Mouse (Mus musculus) embryonic fibroblast, embryonic 13.5 days (primary cell): ENCODE results near the gene Srgn. TPM values are rescaled to one million over a fixed set of nuclear protein-coding genes. Genes with fewer than 3 reads are reported as not detected.

ENCODE experiments used
- H3K27ac ChIP-seq: 2 replicates; pipeline ENCODE4 v1.5.1; 2012; ENCODE audit warnings: low read length, control low read depth, inconsistent platforms; ENCODE audit not compliant: insufficient read depth
- H3K4me1 ChIP-seq: 2 replicates; pipeline ENCODE4 v1.6.1; 2011; ENCODE audit warnings: low read length; ENCODE audit not compliant: control insufficient read depth, insufficient read depth
- H3K4me3 ChIP-seq: 2 replicates; pipeline ENCODE4 v1.5.1; 2011; ENCODE audit warnings: mild to moderate bottlenecking, control low read depth, low read length; ENCODE audit not compliant: insufficient read depth
- CTCF ChIP-seq: IDR thresholded peaks from 2 replicates; pipeline ENCODE4 v1.5.1; 2011; ENCODE audit warnings: mild to moderate bottlenecking, control low read depth, low read length, moderate library complexity, borderline replicate concordance; ENCODE audit not compliant: insufficient read depth
- POLR2A ChIP-seq: IDR thresholded peaks from 2 replicates; pipeline ENCODE4 v1.6.1; 2011; ENCODE audit warnings: low read depth, mild to moderate bottlenecking, control low read depth, low read length, moderate library complexity
- polyA plus RNA-seq: library from polyadenylated mRNA; stranded (reverse); fragments of >200 nt; gene quantifications from 2 replicates; pipeline ENCODE4 v1.2.4, GENCODE M21; 2011; ENCODE audit warnings: low read depth; ENCODE audit not compliant: missing spikeins, insufficient read length

Gene Srgn
- polyA plus RNA-seq, 1 experiment: 1.9 TPM

GRCm38 (mm10) chr10:62521763-62522162 lies 5.5 kb downstream of the Srgn start:
- Histone ChIP-seq H3K4me1 (no peaks in the 10 kb centered on the region), H3K4me3 (no peak overlapping the region), H3K27ac (no peak overlapping the region)
- TF ChIP-seq CTCF: no peak
- no peak for TF ChIP-seq POLR2A

DNA sequence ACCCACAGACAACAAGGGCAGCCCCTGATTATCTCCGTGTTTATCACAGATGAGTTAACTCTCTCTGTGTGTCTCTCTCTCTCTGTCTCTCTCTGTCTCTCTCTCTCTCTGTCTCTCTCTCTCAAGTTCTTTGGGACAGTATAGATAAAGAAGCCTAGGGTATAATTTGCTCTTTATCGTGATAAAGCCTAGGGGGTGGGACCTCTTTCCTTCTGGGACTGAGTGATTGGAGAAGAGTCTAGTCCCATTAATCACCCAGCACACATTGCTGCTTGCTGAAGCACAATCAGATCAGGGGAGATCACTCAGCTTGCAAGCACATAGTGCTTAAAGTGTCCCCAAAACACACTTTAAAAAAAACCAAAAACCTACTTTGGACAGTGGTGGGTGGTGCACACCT lies 6.3 kb downstream of the Srgn start:
- no peak for TF ChIP-seq POLR2A
- no peaks in the 10 kb centered on the region for H3K4me1 ChIP-seq

GRCm38 (mm10) chr10:62517511-62517910 lies 9.7 kb downstream of the Srgn start:
- TF ChIP-seq POLR2A (no peak), CTCF (no peak)
- H3K4me1 ChIP-seq: no peaks in the 10 kb centered on the region

More for the DNA sequence above, 6.3 kb downstream of the Srgn start:
- H3K4me3 ChIP-seq: no peak overlapping the region
- H3K27ac ChIP-seq: no peak overlapping the region

DNA sequence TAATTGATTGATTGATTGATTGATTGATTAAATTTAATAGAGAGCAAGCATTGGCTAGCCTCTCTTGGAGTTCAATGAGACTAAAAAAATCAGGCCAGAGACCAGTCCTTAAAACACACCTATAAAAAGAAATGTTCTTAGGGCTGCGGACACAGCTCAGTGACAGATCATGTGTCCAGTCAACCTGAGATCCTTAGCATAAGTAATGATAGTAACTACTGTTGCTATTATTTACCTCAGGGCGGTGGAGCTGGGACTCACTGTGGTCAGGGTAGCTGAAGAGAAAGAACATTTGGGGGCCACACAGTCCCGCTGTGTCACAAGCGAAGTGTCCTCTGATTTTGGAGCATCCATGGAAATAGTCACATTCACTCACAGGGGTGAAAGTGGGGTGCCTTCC lies 14.4 kb downstream of the Srgn start:
- TF ChIP-seq CTCF (no peak), POLR2A (no peak)
- no peaks in the 10 kb centered on the region for H3K4me1 ChIP-seq
- H3K4me3 ChIP-seq: no peak overlapping the region
- H3K27ac ChIP-seq: no peak overlapping the region

More at GRCm38 (mm10) chr10:62517511-62517910, 9.7 kb downstream of the Srgn start:
- Histone ChIP-seq H3K4me3 (no peak overlapping the region), H3K27ac (no peak overlapping the region)

- TF ChIP-seq POLR2A (no peak), CTCF (no peak)
- no peak overlapping the region for H3K4me3 ChIP-seq
- H3K27ac ChIP-seq: no peak overlapping the region
- H3K4me1 ChIP-seq: no peaks in the 10 kb centered on the region
Measured at GRCm38 (mm10) chr10:62511528-62511927, 15.7 kb downstream of the Srgn start.

DNA sequence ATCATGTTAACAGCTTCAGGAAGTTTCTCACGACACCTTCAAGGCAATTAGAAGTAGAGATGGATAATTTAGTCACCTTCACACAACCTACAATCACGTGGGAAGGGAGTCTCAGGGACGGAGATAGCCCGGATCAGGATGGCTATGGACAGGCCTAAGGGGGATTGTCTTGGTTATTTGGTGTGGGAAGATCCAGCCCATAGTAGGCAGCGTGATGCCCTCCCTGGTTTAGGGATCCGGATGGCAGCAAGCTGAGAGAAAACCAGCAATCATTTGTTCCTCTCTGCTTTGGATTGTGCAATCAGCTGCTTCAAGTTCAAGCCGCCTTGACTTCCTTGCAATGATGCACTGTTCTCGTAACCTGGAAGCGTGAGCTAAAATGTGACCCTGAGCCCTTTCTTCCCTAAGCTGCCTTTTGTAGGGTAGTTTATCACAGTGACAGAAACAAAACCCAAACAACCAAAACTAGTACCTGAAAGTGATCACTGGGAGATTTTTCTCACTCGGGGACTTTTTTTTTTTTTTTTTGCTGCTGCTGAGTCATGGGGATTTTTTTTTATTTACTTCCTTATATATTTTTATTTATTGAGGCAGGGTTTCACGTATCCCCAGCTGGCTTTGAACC lies 18.1 kb downstream of the Srgn start:
- H3K4me1 ChIP-seq: no peaks in the 10 kb centered on the region
- H3K4me3 ChIP-seq: no peak overlapping the region
- TF ChIP-seq POLR2A (no peak), CTCF (no peak)
- H3K27ac ChIP-seq: no peak overlapping the region

DNA sequence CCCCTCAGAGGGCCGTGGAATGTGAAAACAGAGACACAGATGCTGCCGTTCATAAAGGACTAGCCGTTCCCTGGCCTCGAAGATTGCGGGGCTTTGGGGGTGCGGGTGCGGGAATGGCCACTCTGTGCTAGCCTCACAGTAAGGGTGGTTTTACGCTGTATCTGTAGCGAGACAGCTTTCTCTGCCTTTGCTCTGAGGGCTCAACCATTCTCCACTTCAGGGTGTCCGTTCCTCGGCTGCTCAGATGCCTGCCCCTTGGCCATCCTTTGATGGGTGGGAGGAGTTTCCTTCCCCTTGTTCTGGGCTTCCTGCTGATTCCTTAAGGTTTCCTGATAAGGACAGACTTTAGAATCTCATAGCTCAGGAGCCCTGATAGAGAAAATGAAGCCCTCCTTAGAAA lies 18.8 kb downstream of the Srgn start:
- Histone ChIP-seq H3K27ac (no peak overlapping the region), H3K4me1 (no peaks in the 10 kb centered on the region), H3K4me3 (peak overlapping the region; percentile 20)
- TF ChIP-seq POLR2A (no peak), CTCF (no peak)

DNA sequence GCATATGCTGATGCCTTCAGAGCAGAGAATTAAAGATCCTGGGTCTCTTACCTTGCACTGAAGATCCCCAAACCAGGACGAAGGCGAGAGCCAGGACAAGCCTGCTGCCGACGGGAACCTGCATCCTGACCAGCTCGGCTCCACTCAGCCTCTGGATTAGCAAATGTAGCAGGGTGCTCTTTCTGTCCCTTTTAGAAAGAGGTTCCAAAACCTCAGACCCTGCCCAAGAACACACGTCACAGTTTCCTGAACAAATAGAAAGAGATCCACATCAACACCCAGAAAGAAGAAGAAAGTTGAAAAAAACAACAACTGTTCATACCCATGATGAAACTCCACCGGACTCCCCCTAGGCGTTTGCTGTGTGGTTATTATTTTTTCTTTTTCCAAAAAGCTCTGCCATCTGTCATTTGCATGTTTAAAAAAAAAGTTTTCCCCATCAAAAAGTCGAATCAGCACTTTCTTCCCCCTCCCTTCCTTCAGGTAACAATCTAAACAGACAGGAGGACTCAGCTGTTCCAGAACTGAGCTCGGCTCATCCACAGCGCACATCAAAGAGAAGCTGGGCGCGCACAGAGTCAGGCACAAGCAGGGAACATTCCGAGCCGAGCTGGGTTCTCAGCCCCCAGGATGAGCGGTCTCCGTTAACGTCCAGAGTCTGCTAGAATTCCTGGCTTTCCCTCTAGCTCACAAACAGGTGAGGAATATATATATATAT lies 19.5 kb downstream of the Srgn start:
- H3K4me1 ChIP-seq: no peaks in the 10 kb centered on the region
- TF ChIP-seq CTCF (no peak), POLR2A (no peak)
- no peak overlapping the region for H3K27ac ChIP-seq
- H3K4me3 ChIP-seq: peak overlapping the region; percentile 29

- no peak for TF ChIP-seq POLR2A
- TF ChIP-seq CTCF: no peak
- Histone ChIP-seq H3K27ac (no peak overlapping the region), H3K4me1 (no peaks in the 10 kb centered on the region), H3K4me3 (no peak overlapping the region)
Measured at GRCm38 (mm10) chr10:62507071-62507470, 20.2 kb downstream of the Srgn start.

GRCm38 (mm10) chr10:62506019-62506556 lies 21.2 kb downstream of the Srgn start:
- Histone ChIP-seq H3K4me1 (no peaks in the 10 kb centered on the region), H3K4me3 (no peak overlapping the region), H3K27ac (no peak overlapping the region)
- TF ChIP-seq POLR2A (no peak), CTCF (no peak)
